In the genomic region with DNA sequence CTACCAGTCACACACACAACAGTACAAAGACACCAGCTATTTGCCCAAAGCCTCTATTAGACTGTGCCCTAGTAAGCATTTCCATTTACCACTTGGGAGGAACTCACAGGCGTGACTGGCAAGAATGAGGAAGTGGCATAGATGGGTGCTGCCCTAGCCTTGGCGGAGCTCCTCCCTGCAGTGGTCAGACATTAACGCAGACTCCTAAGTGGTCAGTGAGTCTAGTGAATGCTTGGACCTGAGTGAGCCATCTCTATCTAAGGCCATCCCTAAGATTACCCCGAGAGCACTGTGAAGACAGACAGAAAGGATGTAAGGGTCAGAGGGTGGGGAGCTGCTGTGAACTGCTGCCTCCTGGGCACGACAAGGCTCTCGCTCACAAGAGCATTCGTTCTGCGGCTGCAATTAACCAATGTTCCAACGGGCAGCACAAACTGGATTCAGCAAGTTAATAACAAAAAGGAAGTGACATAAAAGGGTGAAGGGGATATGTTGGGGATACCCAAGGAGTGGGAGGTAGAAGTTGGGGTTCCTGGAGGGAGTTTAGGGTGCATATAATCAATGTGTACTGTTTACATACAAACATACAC, we compare ENCODE assay signal across 8 mouse cellular contexts.
DNase-seq lines count a peak whose midpoint lies in the region; ATAC-seq and TF ChIP-seq lines count a peak whose summit lies in the region.
"Had no signal": no experiment of that assay in that cellular context is flagged by ENCODE, and none has a peak within 500 bp of the region (broad histone marks: within the 10 kb centered on the region; RNA-seq: fewer than 3 reads in every experiment).

No protein-coding gene starts in this region.

- peak; percentile 46; the same call in 1 of the 2 replicates for ATAC-seq in intestine, embryonic 16.5 days
- ATAC-seq in lung, embryonic 16.5 days (ENCODE audit: low read depth) = peak; percentile 63
- peak; percentile 77 for ATAC-seq in stomach, postnatal 0 days (ENCODE audit: low FRiP score, low TSS enrichment)

- peak; percentile 40 to 53 for DNase-seq in spleen, postnatal 36 days (ENCODE audit: low spot score in 2 of 2)
- no peak for DNase-seq in spleen, postnatal 14 days (ENCODE audit: low spot score in 2 of 2)
- no peak for DNase-seq in stomach, postnatal 0 days (ENCODE audit: low spot score)
- DNase-seq in adrenal gland, adult 18-20 months (ENCODE audit: low spot score in 2 of 2) = no peak
- DNase-seq in limb, embryonic 10.5 days (ENCODE audit: low spot score) = no peak
- DNase-seq: liver, embryonic 13.5 days had no signal

- no peaks in the 10 kb centered on the region for H3K9me3 ChIP-seq in intestine, embryonic 16.5 days (ENCODE audit: control insufficient read depth, low read length)
- H3K9me3 ChIP-seq in lung, embryonic 16.5 days (ENCODE audit: control insufficient read depth, low read length) = no peaks in the 10 kb centered on the region
- no peaks in the 10 kb centered on the region for H3K9me3 ChIP-seq in stomach, postnatal 0 days (ENCODE audit: control insufficient read depth, low read length)
- H3K9me3 ChIP-seq in limb, embryonic 10.5 days (replicated peaks) = no peaks in the 10 kb centered on the region
- H3K9me3 ChIP-seq: liver, embryonic 13.5 days had no signal

- no peak overlapping the region for H3K4me3 ChIP-seq in intestine, embryonic 16.5 days (ENCODE audit: low read length)
- no peak overlapping the region for H3K4me3 ChIP-seq in lung, embryonic 16.5 days (ENCODE audit: low read length)
- H3K4me3 ChIP-seq in stomach, postnatal 0 days (ENCODE audit: low read depth, low read length) = no peak overlapping the region
- no peak overlapping the region for H3K4me3 ChIP-seq in limb, embryonic 10.5 days
- H3K4me3 ChIP-seq: liver, embryonic 13.5 days had no signal

- no peak overlapping the region for H3K27ac ChIP-seq in intestine, embryonic 16.5 days (ENCODE audit: low read length)
- no peak overlapping the region for H3K27ac ChIP-seq in lung, embryonic 16.5 days (ENCODE audit: low read length)
- H3K27ac ChIP-seq in stomach, postnatal 0 days (replicated peaks) = no peak overlapping the region
- H3K27ac ChIP-seq in limb, embryonic 10.5 days = no peak overlapping the region
- H3K27ac ChIP-seq: liver, embryonic 13.5 days had no signal

- no peaks in the 10 kb centered on the region for H3K36me3 ChIP-seq in intestine, embryonic 16.5 days (ENCODE audit: control insufficient read depth, insufficient read depth, low read length)
- no peaks in the 10 kb centered on the region for H3K36me3 ChIP-seq in lung, embryonic 16.5 days (ENCODE audit: control insufficient read depth, insufficient read depth, low read length)
- H3K36me3 ChIP-seq in stomach, postnatal 0 days (ENCODE audit: control insufficient read depth, insufficient read depth, low read length) = no peaks in the 10 kb centered on the region
- H3K36me3 ChIP-seq in limb, embryonic 10.5 days = no peaks in the 10 kb centered on the region
- H3K36me3 ChIP-seq: liver, embryonic 13.5 days had no signal

- H3K4me2 ChIP-seq in intestine, embryonic 16.5 days (ENCODE audit: low read depth, low read length) = no peak overlapping the region
- no peak overlapping the region for H3K4me2 ChIP-seq in lung, embryonic 16.5 days (ENCODE audit: low read depth, low read length)
- H3K4me2 ChIP-seq in stomach, postnatal 0 days (replicated peaks; ENCODE audit: low read depth) = no peak overlapping the region
- H3K4me2 ChIP-seq: liver, embryonic 13.5 days had no signal

- H3K4me1 ChIP-seq in intestine, embryonic 16.5 days (ENCODE audit: control insufficient read depth, insufficient read depth, low read length) = peaks cover 27% of the 10 kb centered on the region
- peaks cover 32% of the 10 kb centered on the region for H3K4me1 ChIP-seq in lung, embryonic 16.5 days (replicated peaks; ENCODE audit: control insufficient read depth, insufficient read depth, low read length)
- H3K4me1 ChIP-seq in stomach, postnatal 0 days (replicated peaks; ENCODE audit: control insufficient read depth, insufficient read depth) = peaks cover 8% of the 10 kb centered on the region; the same call in 1 of the 2 replicates
- peaks cover 58% of the 10 kb centered on the region for H3K4me1 ChIP-seq in limb, embryonic 10.5 days

- no peak for TF ChIP-seq CTCF in stomach, postnatal 0 days (IDR thresholded peaks at IDR 0.05; ENCODE audit: low read depth)

- TF ChIP-seq EP300 in stomach, postnatal 0 days (optimal IDR thresholded peaks at IDR 0.05) = no peak

- H3K9ac ChIP-seq in intestine, embryonic 16.5 days (ENCODE audit: low read depth, low read length) = no peak overlapping the region
- H3K9ac ChIP-seq in lung, embryonic 16.5 days (ENCODE audit: low read length) = no peak overlapping the region
- H3K9ac ChIP-seq in stomach, postnatal 0 days (ENCODE audit: low read length) = no peak overlapping the region
- H3K9ac ChIP-seq: liver, embryonic 13.5 days had no signal

- WGBS in intestine, embryonic 16.5 days = 78% methylated on average over 9 of the region's 9 CpGs
- WGBS in lung, embryonic 16.5 days = 76% methylated on average over 9 of the region's 9 CpGs
- 71% methylated on average over 9 of the region's 9 CpGs for WGBS in stomach, postnatal 0 days
- 88% methylated on average over 9 of the region's 9 CpGs for WGBS in limb, embryonic 10.5 days

- no peaks in the 10 kb centered on the region for H3K27me3 ChIP-seq in intestine, embryonic 16.5 days (replicated peaks; ENCODE audit: control insufficient read depth, insufficient read depth, low read length)
- H3K27me3 ChIP-seq in lung, embryonic 16.5 days (ENCODE audit: control insufficient read depth, insufficient read depth, low read depth, low read length) = no peaks in the 10 kb centered on the region
- no peaks in the 10 kb centered on the region for H3K27me3 ChIP-seq in stomach, postnatal 0 days (ENCODE audit: control insufficient read depth, insufficient read depth, low read length)
- no peaks in the 10 kb centered on the region for H3K27me3 ChIP-seq in limb, embryonic 10.5 days (ENCODE audit: low read depth, poor library complexity, severe bottlenecking)
- H3K27me3 ChIP-seq: liver, embryonic 13.5 days had no signal

Comparison
In these comparisons a context has a peak if more than half of its experiments do, and no peak if none do; other contexts are left out.
1. DNase-seq: peak in spleen, postnatal 36 days (2 of 2); none in spleen, postnatal 14 days (0 of 2), stomach, postnatal 0 days (single experiment), adrenal gland, adult 18-20 months (0 of 2) and limb, embryonic 10.5 days (single experiment).
2. Peak in every context shown above with its lines, with median percentiles within 50 percentile points of each other: ATAC-seq.